Mouse (Mus musculus): ENCODE data around the gene Rtn4r.

GRCm38 (mm10) chr16:18191006-18191405 is 63.6 kb downstream of the Rtn4r start:
- no peak for TF ChIP-seq CTCF (IDR thresholded peaks at IDR 0.05)
- TF ChIP-seq EP300 (IDR thresholded peaks at IDR 0.05), result no peak
